In genomic region chr19:10021981-10022380, GRCm38 (mm10) we compare ENCODE assay signal across 17 mouse cellular contexts. TPM values are rescaled to one million over a fixed set of nuclear protein-coding genes. Genes with fewer than 3 reads are reported as not detected.
DNase-seq lines count a peak whose midpoint lies in the region; ATAC-seq lines count a peak whose summit lies in the region.
"Had no signal": no experiment of that assay in that cellular context is flagged by ENCODE, and none has a peak within 500 bp of the region (broad histone marks: within the 10 kb centered on the region; RNA-seq: fewer than 3 reads in every experiment).

No protein-coding gene starts in this region.

- H3K9me3 ChIP-seq in erythroblast, embryonic 14.5 days (ENCODE audit: control insufficient read depth, low read length), result no peaks in the 10 kb centered on the region
- H3K9me3 ChIP-seq in heart, embryonic 16.5 days (replicated peaks; ENCODE audit: control insufficient read depth, low read length), result no peaks in the 10 kb centered on the region
- no peaks in the 10 kb centered on the region for H3K9me3 ChIP-seq in limb, embryonic 12.5 days
- no peaks in the 10 kb centered on the region for H3K9me3 ChIP-seq in midbrain, embryonic 15.5 days

- H3K4me3 ChIP-seq in erythroblast, embryonic 14.5 days (replicated peaks), result peak overlapping the region; percentile 14
- no peak overlapping the region for H3K4me3 ChIP-seq in heart, embryonic 16.5 days (ENCODE audit: low read length)
- H3K4me3 ChIP-seq in limb, embryonic 12.5 days (replicated peaks), result no peak overlapping the region
- H3K4me3 ChIP-seq in midbrain, embryonic 15.5 days, result no peak overlapping the region

- H3K9ac ChIP-seq in heart, embryonic 16.5 days (ENCODE audit: low read length), result no peak overlapping the region
- H3K9ac ChIP-seq in limb, embryonic 12.5 days (replicated peaks), result 0 out of 2 replicates have a peak overlapping the region, but pooled peaks have one; percentile 2
- no peak overlapping the region for H3K9ac ChIP-seq in midbrain, embryonic 15.5 days
- H3K9ac ChIP-seq: hindbrain, embryonic 14.5 days had no signal

- H3K4me2 ChIP-seq in heart, embryonic 16.5 days (ENCODE audit: low read depth, low read length), result no peak overlapping the region
- no peak overlapping the region for H3K4me2 ChIP-seq in limb, embryonic 12.5 days
- no peak overlapping the region for H3K4me2 ChIP-seq in midbrain, embryonic 15.5 days
- H3K4me2 ChIP-seq: hindbrain, embryonic 14.5 days; midbrain, embryonic 11.5 days had no signal

- H3K27ac ChIP-seq in heart, embryonic 16.5 days (ENCODE audit: low read length), result peak overlapping the region; percentile 41; the same call in 1 of the 2 replicates
- H3K27ac ChIP-seq in limb, embryonic 12.5 days, result 0 out of 2 replicates have a peak overlapping the region, but pooled peaks have one; percentile 35
- H3K27ac ChIP-seq in midbrain, embryonic 15.5 days, result no peak overlapping the region

- intact Hi-C loops in heart, postnatal 14 days (cut with DNase I), result no loop called here

- ATAC-seq in erythroblast, adult 5-6 weeks (replicated peaks; ENCODE audit: low FRiP score, poor library complexity, severe bottlenecking), result no peak
- no peak for ATAC-seq in heart, embryonic 16.5 days (replicated peaks; ENCODE audit: extremely low read depth, insufficient read depth, low FRiP score)
- ATAC-seq in limb, embryonic 12.5 days (ENCODE audit: insufficient number of reproducible peaks, insufficient read depth, low FRiP score, low TSS enrichment, low read depth), result no peak
- no peak for ATAC-seq in midbrain, embryonic 15.5 days (replicated peaks)
- ATAC-seq: intestine, postnatal 0 days had no signal

- H3K4me1 ChIP-seq in erythroblast, embryonic 14.5 days (ENCODE audit: control insufficient read depth), result peaks cover 94% of the 10 kb centered on the region
- peaks cover 44% of the 10 kb centered on the region for H3K4me1 ChIP-seq in heart, embryonic 16.5 days (ENCODE audit: control insufficient read depth, insufficient read depth, low read length)
- H3K4me1 ChIP-seq in limb, embryonic 12.5 days (replicated peaks), result peaks cover 58% of the 10 kb centered on the region
- peaks cover 30% of the 10 kb centered on the region for H3K4me1 ChIP-seq in midbrain, embryonic 15.5 days

- DNase-seq in heart, postnatal 14 days, result no peak
- DNase-seq in 416B (ENCODE audit: low read depth), result peak; percentile 19
- no peak for DNase-seq in cerebellum, postnatal 4 days (ENCODE audit: low spot score in 2 of 2)
- DNase-seq: adrenal gland, postnatal 14 days; cerebellum, adult 9-10 months; kidney, postnatal 36 days; lung, postnatal 10 days; right cerebral cortex, adult 18-20 months; thymus, postnatal 14 days had no signal

- peaks cover 99% of the 10 kb centered on the region for H3K36me3 ChIP-seq in erythroblast, embryonic 14.5 days (ENCODE audit: control insufficient read depth)
- no peaks in the 10 kb centered on the region for H3K36me3 ChIP-seq in heart, embryonic 16.5 days (ENCODE audit: control insufficient read depth, insufficient read depth)
- H3K36me3 ChIP-seq in limb, embryonic 12.5 days, result peaks cover 7% of the 10 kb centered on the region
- H3K36me3 ChIP-seq in midbrain, embryonic 15.5 days (replicated peaks), result no peaks in the 10 kb centered on the region

- H3K27me3 ChIP-seq in erythroblast, embryonic 14.5 days (ENCODE audit: control insufficient read depth), result no peaks in the 10 kb centered on the region
- H3K27me3 ChIP-seq in heart, embryonic 16.5 days (ENCODE audit: control insufficient read depth, insufficient read depth, low read length), result no peaks in the 10 kb centered on the region
- no peaks in the 10 kb centered on the region; the same call in 1 of the 2 replicates for H3K27me3 ChIP-seq in limb, embryonic 12.5 days
- H3K27me3 ChIP-seq in midbrain, embryonic 15.5 days (replicated peaks), result no peaks in the 10 kb centered on the region

- 83% methylated on average over 2 of the region's 2 CpGs for WGBS in heart, embryonic 16.5 days
- whole genome bisulfite sequencing in limb, embryonic 12.5 days, result 90% methylated on average over 2 of the region's 2 CpGs
- 83% methylated on average over 2 of the region's 2 CpGs for WGBS in midbrain, embryonic 15.5 days

RNA-seq across cellular contexts. Expression of gene Fads3, which starts 19.4 kb away (rescaled TPM):
- 11.1 and 13.7 TPM in 2 replicates for polyA plus RNA-seq in erythroblast, embryonic 14.5 days (2012)
- 1.7 and 12.1 TPM in 2 replicates for total RNA-seq in erythroblast, adult 5-6 weeks (2015; ENCODE audit: low replicate concordance)
- total RNA-seq in erythroblast, adult 5-6 weeks (2017; ENCODE audit: low replicate concordance), result 9.3 and 18.5 TPM in 2 replicates
- polyA plus RNA-seq in heart, embryonic 16.5 days (2015; fragmentation: Nextera tagmentation; extraction: Ambion mirVana), result 31.5 and 46.1 TPM in 2 replicates
- total RNA-seq in heart, postnatal 14 days (2021), result 10 to 100 TPM; 33.0 to 36.3 TPM
- 5.8 and 5.9 TPM in 2 replicates for polyA plus RNA-seq in limb, embryonic 12.5 days (2016; fragmentation: Nextera tagmentation; extraction: Ambion mirVana)
- polyA plus RNA-seq in midbrain, embryonic 15.5 days (2015; fragmentation: Nextera tagmentation; extraction: Ambion mirVana), result 25.8 and 27.1 TPM in 2 replicates

RNA-seq across cellular contexts. Expression of gene Rab3il1, which starts 20.5 kb away (rescaled TPM):
- 90.0 and 90.9 TPM in 2 replicates for polyA plus RNA-seq in erythroblast, embryonic 14.5 days (2012)
- 263 and 307 TPM in 2 replicates for total RNA-seq in erythroblast, adult 5-6 weeks (2015; ENCODE audit: low replicate concordance)
- total RNA-seq in erythroblast, adult 5-6 weeks (2017; ENCODE audit: low replicate concordance), result 530 and 535 TPM in 2 replicates
- polyA plus RNA-seq in heart, embryonic 16.5 days (2015; fragmentation: Nextera tagmentation; extraction: Ambion mirVana), result 22.1 and 24.0 TPM in 2 replicates
- total RNA-seq in heart, postnatal 14 days (2021), result 1 to 10 TPM; 9.7 to 9.9 TPM
- polyA plus RNA-seq in limb, embryonic 12.5 days (2016; fragmentation: Nextera tagmentation; extraction: Ambion mirVana), result 32.0 and 35.8 TPM in 2 replicates
- polyA plus RNA-seq in midbrain, embryonic 15.5 days (2015; fragmentation: Nextera tagmentation; extraction: Ambion mirVana), result 24.5 and 29.2 TPM in 2 replicates

RNA-seq across cellular contexts. Expression of gene Best1, which starts 20.5 kb away (rescaled TPM):
- not detected in 2 replicates for polyA plus RNA-seq in erythroblast, embryonic 14.5 days (2012)
- not detected in 2 replicates for total RNA-seq in erythroblast, adult 5-6 weeks (2015; ENCODE audit: low replicate concordance)
- total RNA-seq in erythroblast, adult 5-6 weeks (2017; ENCODE audit: low replicate concordance), result not detected in 2 replicates
- 0.28 and 0.30 TPM in 2 replicates for polyA plus RNA-seq in heart, embryonic 16.5 days (2015; fragmentation: Nextera tagmentation; extraction: Ambion mirVana)
- total RNA-seq in heart, postnatal 14 days (2021), result under 1 TPM; 0.17 to 0.29 TPM
- polyA plus RNA-seq in limb, embryonic 12.5 days (2016; fragmentation: Nextera tagmentation; extraction: Ambion mirVana), result 2.2 and 2.3 TPM in 2 replicates
- 1.7 and 3.2 TPM in 2 replicates for polyA plus RNA-seq in midbrain, embryonic 15.5 days (2015; fragmentation: Nextera tagmentation; extraction: Ambion mirVana)

RNA-seq across cellular contexts. Expression of gene Fth1, which starts 41.6 kb away (rescaled TPM):
- polyA plus RNA-seq in erythroblast, embryonic 14.5 days (2012), result 1,886 and 6,516 TPM in 2 replicates
- total RNA-seq in erythroblast, adult 5-6 weeks (2015; ENCODE audit: low replicate concordance), result 939 and 1,145 TPM in 2 replicates
- total RNA-seq in erythroblast, adult 5-6 weeks (2017; ENCODE audit: low replicate concordance), result 1,067 and 1,257 TPM in 2 replicates
- polyA plus RNA-seq in heart, embryonic 16.5 days (2015; fragmentation: Nextera tagmentation; extraction: Ambion mirVana), result 1,934 and 2,252 TPM in 2 replicates
- total RNA-seq in heart, postnatal 14 days (2021), result 1,000 to 10,000 TPM; 2,034 to 2,074 TPM
- polyA plus RNA-seq in limb, embryonic 12.5 days (2016; fragmentation: Nextera tagmentation; extraction: Ambion mirVana), result 1,334 and 1,385 TPM in 2 replicates
- polyA plus RNA-seq in midbrain, embryonic 15.5 days (2015; fragmentation: Nextera tagmentation; extraction: Ambion mirVana), result 1,452 and 1,467 TPM in 2 replicates
